Comparison of ENCODE assay signal across 30 mouse cellular contexts in the genomic region with DNA sequence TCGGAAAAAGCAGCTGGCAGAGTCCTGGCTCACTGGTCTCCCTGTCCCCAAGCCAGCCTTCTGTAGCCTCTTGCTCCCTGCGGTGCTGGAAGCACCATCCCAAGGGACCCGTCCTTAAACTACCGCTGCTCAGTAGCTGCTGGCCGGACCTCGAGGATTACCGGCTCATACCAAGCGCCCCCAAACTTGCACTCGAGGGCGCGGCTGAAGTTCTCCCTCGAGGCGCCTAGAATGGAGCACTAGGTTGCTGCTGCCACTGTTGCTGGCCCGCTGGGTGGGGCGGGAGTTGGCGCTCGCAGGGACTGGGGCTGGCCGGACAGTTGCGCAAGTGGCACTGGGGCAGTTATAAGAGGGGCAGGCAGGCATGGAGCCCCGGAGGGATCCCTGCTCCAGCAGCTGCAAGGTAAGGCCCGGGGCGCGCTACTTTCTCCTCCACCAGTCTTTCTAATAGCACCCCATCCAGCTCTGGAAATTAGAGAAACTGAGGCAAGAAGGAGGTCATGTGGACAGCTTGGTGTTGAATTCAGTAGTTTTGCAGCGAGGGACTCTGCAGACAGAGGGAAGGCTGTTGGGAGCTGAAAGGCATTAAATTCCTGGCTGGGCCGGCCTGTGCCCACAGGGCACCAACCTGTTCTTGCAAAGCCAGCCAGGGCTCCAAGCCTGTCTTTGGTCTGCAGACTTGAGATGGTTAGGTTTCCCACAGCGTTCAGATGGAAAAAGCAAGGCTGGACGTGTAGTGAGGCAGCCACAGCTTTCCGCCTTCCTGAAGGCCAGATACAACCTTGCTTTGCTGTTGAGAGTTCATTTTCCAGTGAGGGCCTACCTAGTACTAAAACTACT. TPM values are rescaled to one million over a fixed set of nuclear protein-coding genes. Genes with fewer than 3 reads are reported as not detected.
DNase-seq lines count a peak whose midpoint lies in the region; ATAC-seq lines count a peak whose summit lies in the region.
"Had no signal": no experiment of that assay in that cellular context is flagged by ENCODE, and none has a peak within 500 bp of the region (broad histone marks: within the 10 kb centered on the region; RNA-seq: fewer than 3 reads in every experiment).

A gene (plus strand): TSS at position 375 of the 840 bp plus-strand sequence.

- no peak for DNase-seq in cerebellum, postnatal 4 days (ENCODE audit: low spot score in 2 of 2)
- peak; percentile 51 for DNase-seq in cerebellum, adult 9-10 months
- no peak for DNase-seq in gonadal fat pad, adult 2 months (ENCODE audit: low read depth)
- no peak for DNase-seq in kidney, postnatal 14 days
- no peak for DNase-seq in kidney, adult 18-20 months
- DNase-seq in T-cell, adult 2 months (ENCODE audit: low spot score), result no peak
- DNase-seq: gastrocnemius, adult 2 months; heart, adult 11 months; kidney, adult 11 months; thymus, postnatal 36 days had no signal

- peak within 1 kb of the TSS; percentile 53 for H3K27ac ChIP-seq in brown adipose tissue, adult 24 weeks (replicated peaks; ENCODE audit: low read depth, low read length)
- H3K27ac ChIP-seq: embryonic facial prominence, embryonic 15.5 days; gastrocnemius, adult 2 months; heart, embryonic 13.5 days; hindbrain, embryonic 13.5 days; midbrain, embryonic 10.5 days; neural tube, embryonic 15.5 days had no signal

- H3K4me1 ChIP-seq in brown adipose tissue, adult 24 weeks (ENCODE audit: control insufficient read depth, insufficient read depth, insufficient read length, low read length), result no peaks in the 10 kb centered on the region
- H3K4me1 ChIP-seq: embryonic facial prominence, embryonic 15.5 days; heart, embryonic 13.5 days; midbrain, embryonic 10.5 days; neural tube, embryonic 15.5 days had no signal

- peak; percentile 80 for ATAC-seq in cerebellum, adult (ENCODE audit: insufficient number of reproducible peaks, low FRiP score, low TSS enrichment)
- ATAC-seq: activated CD4-positive, CD25-positive, alpha-beta regulatory T cell, adult 4 months; CD4-positive, CD25-positive, alpha-beta regulatory T cell, adult 4 months; forebrain, embryonic 14.5 days; midbrain, embryonic 16.5 days had no signal

- peak within 1 kb of the TSS; percentile 62 for H3K4me3 ChIP-seq in brown adipose tissue, adult 24 weeks (ENCODE audit: insufficient read depth, low read depth, low read length)
- H3K4me3 ChIP-seq: embryonic facial prominence, embryonic 15.5 days; gastrocnemius, adult 2 months; heart, embryonic 13.5 days; hindbrain, embryonic 13.5 days; midbrain, embryonic 10.5 days; neural tube, embryonic 15.5 days had no signal

RNA-seq across cellular contexts. Expression of the gene that starts here (rescaled TPM):
- polyA plus RNA-seq in brown adipose tissue, adult 24 weeks (2012; ENCODE audit: insufficient read depth, insufficient read length, missing spikeins), result 83.0 and 169 TPM in 2 replicates
- 112 and 748 TPM in 2 replicates for polyA plus RNA-seq in gonadal fat pad, adult 2 months (2012; rRNA removed)
- polyA plus RNA-seq: activated CD4-positive, CD25-positive, alpha-beta regulatory T cell, adult 4 months; CD4-positive, CD25-positive, alpha-beta regulatory T cell, adult 4 months; embryonic facial prominence, embryonic 15.5 days; forebrain, embryonic 14.5 days; frontal cortex, adult 2 months; G1E; heart, embryonic 13.5 days; hindbrain, embryonic 13.5 days; kidney, embryonic 16.5 days; limb, embryonic 11.5 days; liver, adult 2 months; liver, embryonic 16.5 days; lung, embryonic 16.5 days; midbrain, embryonic 10.5 days; midbrain, embryonic 16.5 days; neural tube, embryonic 15.5 days; small intestine, adult 2 months; stomach, embryonic 16.5 days had no signal
